Mouse (Mus musculus) testis, adult 2 months (tissue): ENCODE results near the gene Abcc10. TPM values are rescaled to one million over a fixed set of nuclear protein-coding genes. Genes with fewer than 3 reads are reported as not detected.

Source experiments
- H3K27ac ChIP-seq: fragments of 200-500 bp; 2 replicates; pipeline ENCODE4 v1.5.1; 2012; ENCODE audit warnings: low read depth, low read length; ENCODE audit not compliant: control insufficient read depth, insufficient read depth
- H3K27me3 ChIP-seq: fragments of 200-500 bp; 2 replicates; pipeline ENCODE4 v1.6.1; 2012; ENCODE audit warnings: mild to moderate bottlenecking, low read length, moderate library complexity; ENCODE audit not compliant: control insufficient read depth, insufficient read depth
- H3K36me3 ChIP-seq: fragments of 200-500 bp; 2 replicates; pipeline ENCODE4 v1.6.1; 2012; ENCODE audit warnings: mild to moderate bottlenecking, low read length; ENCODE audit not compliant: control insufficient read depth, insufficient read depth
- H3K4me1 ChIP-seq: fragments of 200-500 bp; 2 replicates; pipeline ENCODE4 v1.6.1; 2012; ENCODE audit warnings: low read length; ENCODE audit not compliant: control insufficient read depth, insufficient read depth
- H3K4me3 ChIP-seq: fragments of 200-500 bp; 2 replicates; pipeline ENCODE4 v1.5.1; 2012; ENCODE audit warnings: low read depth, mild to moderate bottlenecking, low read length, moderate library complexity, mixed read lengths; ENCODE audit not compliant: control insufficient read depth
- CTCF ChIP-seq: fragments of 200-500 bp; IDR thresholded peaks from 2 replicates; pipeline ENCODE4 v1.5.1; 2012; ENCODE audit warnings: low read depth, mild to moderate bottlenecking, inconsistent platforms, low read length, moderate library complexity; ENCODE audit not compliant: control insufficient read depth, insufficient read depth, insufficient replicate concordance
- POLR2A ChIP-seq: fragments of 200-500 bp; IDR thresholded peaks from 2 replicates; pipeline ENCODE4 v1.6.1; 2012; ENCODE audit warnings: low read depth, mild to moderate bottlenecking, inconsistent platforms, low read length, moderate library complexity; ENCODE audit not compliant: control insufficient read depth
- polyA plus RNA-seq: library from polyadenylated mRNA; depleted of rRNA; stranded (reverse); fragments of >200 nt; gene quantifications from 2 replicates; pipeline ENCODE4 v1.2.3, GENCODE M21; 2012

Gene Abcc10
- polyA plus RNA-seq, 1 experiment = 8.9 TPM

- Histone ChIP-seq H3K36me3 (no peaks in the 10 kb centered on the region), H3K4me1 (no peaks in the 10 kb centered on the region; the same call in 1 of the 2 replicates), H3K27me3 (no peaks in the 10 kb centered on the region), H3K27ac (no peak overlapping the region), H3K4me3 (no peak overlapping the region)
- TF ChIP-seq POLR2A (no peak), CTCF (no peak)
These were observed 24.0 kb downstream of the Abcc10 start for GRCm38 (mm10) chr17:46304184-46304583.

GRCm38 (mm10) chr17:46301892-46302291 is 26.3 kb downstream of the Abcc10 start:
- H3K36me3 ChIP-seq = no peaks in the 10 kb centered on the region
- H3K4me1 ChIP-seq = peaks cover 15% of the 10 kb centered on the region
- TF ChIP-seq POLR2A (no peak), CTCF (no peak)
- no peak overlapping the region for H3K27ac ChIP-seq
- no peak overlapping the region for H3K4me3 ChIP-seq
- H3K27me3 ChIP-seq = peaks cover 3% of the 10 kb centered on the region; the same call in 1 of the 2 replicates

GRCm38 (mm10) chr17:46298220-46298913 is 29.8 kb downstream of the Abcc10 start:
- Histone ChIP-seq H3K27ac (no peak overlapping the region), H3K4me1 (peaks cover 15% of the 10 kb centered on the region), H3K36me3 (no peaks in the 10 kb centered on the region), H3K4me3 (peak overlapping the region; percentile 14), H3K27me3 (peaks cover 3% of the 10 kb centered on the region; the same call in 1 of the 2 replicates)
- TF ChIP-seq CTCF (peak; percentile 83), POLR2A (no peak)

GRCm38 (mm10) chr17:46297364-46298219 is 30.6 kb downstream of the Abcc10 start, which contains the start of gene Dlk2:
Gene Dlk2 (plus strand): TSS chr17:46297421.
- Histone ChIP-seq H3K27me3 (peaks cover 3% of the 10 kb centered on the region; the same call in 1 of the 2 replicates), H3K4me3 (peak within 1 kb of the TSS; percentile 25), H3K4me1 (peaks cover 15% of the 10 kb centered on the region), H3K36me3 (no peaks in the 10 kb centered on the region), H3K27ac (no peak within 1 kb of the TSS)
- no peak for TF ChIP-seq CTCF
- TF ChIP-seq POLR2A = no peak

- H3K4me1 ChIP-seq = peaks cover 15% of the 10 kb centered on the region
- H3K4me3 ChIP-seq = no peak overlapping the region
- H3K27ac ChIP-seq = no peak overlapping the region
- peaks cover 3% of the 10 kb centered on the region; the same call in 1 of the 2 replicates for H3K27me3 ChIP-seq
- TF ChIP-seq CTCF = no peak
- TF ChIP-seq POLR2A = no peak
- H3K36me3 ChIP-seq = no peaks in the 10 kb centered on the region
These were observed 31.2 kb downstream of the Abcc10 start for GRCm38 (mm10) chr17:46297028-46297363.

GRCm38 (mm10) chr17:46296601-46297000 is 31.6 kb downstream of the Abcc10 start:
- no peak overlapping the region for H3K4me3 ChIP-seq
- H3K27me3 ChIP-seq = peaks cover 3% of the 10 kb centered on the region; the same call in 1 of the 2 replicates

GRCm38 (mm10) chr17:46287678-46288095 is 40.5 kb downstream of the Abcc10 start:
- Histone ChIP-seq H3K36me3 (no peaks in the 10 kb centered on the region), H3K27ac (no peak overlapping the region), H3K4me1 (peaks cover 8% of the 10 kb centered on the region), H3K4me3 (no peak overlapping the region), H3K27me3 (no peaks in the 10 kb centered on the region)
- TF ChIP-seq CTCF (no peak), POLR2A (no peak)

More at GRCm38 (mm10) chr17:46296601-46297000, 31.6 kb downstream of the Abcc10 start:
- Histone ChIP-seq H3K27ac (no peak overlapping the region), H3K4me1 (peaks cover 15% of the 10 kb centered on the region), H3K36me3 (no peaks in the 10 kb centered on the region)
- TF ChIP-seq POLR2A (no peak), CTCF (no peak)
